Mouse (Mus musculus): ENCODE data around the gene Rasl10a. TPM values are rescaled to one million over a fixed set of nuclear protein-coding genes. Genes with fewer than 3 reads are reported as not detected.

Gene Rasl10a
- total RNA-seq (2017) = 1.6 and 1.9 TPM in 2 replicates

- peak; percentile 21; the same call in 1 of the 2 replicates for ATAC-seq (ENCODE audit: extremely low read depth, insufficient number of reproducible peaks, low FRiP score, poor library complexity, severe bottlenecking)
Observed at GRCm38 (mm10) chr11:5057856-5058641, at the start of gene Rasl10a. Rasl10a (plus strand) TSS chr11:5058128.

- ATAC-seq (ENCODE audit: extremely low read depth, insufficient number of reproducible peaks, low FRiP score, poor library complexity, severe bottlenecking) = no peak
Observed at GRCm38 (mm10) chr11:5008867-5009266, 49.1 kb upstream of the Rasl10a start.

GRCm38 (mm10) chr11:5009354-5010074, 48.4 kb upstream of the Rasl10a start:
- no peak for ATAC-seq (ENCODE audit: extremely low read depth, insufficient number of reproducible peaks, low FRiP score, poor library complexity, severe bottlenecking)

GRCm38 (mm10) chr11:5010205-5010604, 47.7 kb upstream of the Rasl10a start:
- ATAC-seq (ENCODE audit: extremely low read depth, insufficient number of reproducible peaks, low FRiP score, poor library complexity, severe bottlenecking) = no peak

GRCm38 (mm10) chr11:5011480-5011879, 46.4 kb upstream of the Rasl10a start:
- ATAC-seq (ENCODE audit: extremely low read depth, insufficient number of reproducible peaks, low FRiP score, poor library complexity, severe bottlenecking) = no peak

- no peak for ATAC-seq (ENCODE audit: extremely low read depth, insufficient number of reproducible peaks, low FRiP score, poor library complexity, severe bottlenecking)
Observed at GRCm38 (mm10) chr11:5012213-5012715, 45.7 kb upstream of the Rasl10a start.

- ATAC-seq (ENCODE audit: extremely low read depth, insufficient number of reproducible peaks, low FRiP score, poor library complexity, severe bottlenecking) = no peak
Observed at GRCm38 (mm10) chr11:5015720-5016119, 42.2 kb upstream of the Rasl10a start.

GRCm38 (mm10) chr11:5016286-5016685, 41.6 kb upstream of the Rasl10a start:
- ATAC-seq (ENCODE audit: extremely low read depth, insufficient number of reproducible peaks, low FRiP score, poor library complexity, severe bottlenecking) = no peak

- no peak for ATAC-seq (ENCODE audit: extremely low read depth, insufficient number of reproducible peaks, low FRiP score, poor library complexity, severe bottlenecking)
Observed at GRCm38 (mm10) chr11:5017506-5017905, 40.4 kb upstream of the Rasl10a start.

- no peak for ATAC-seq (ENCODE audit: extremely low read depth, insufficient number of reproducible peaks, low FRiP score, poor library complexity, severe bottlenecking)
Observed at GRCm38 (mm10) chr11:5025108-5025507, 32.8 kb upstream of the Rasl10a start.

GRCm38 (mm10) chr11:5028228-5028627, 29.7 kb upstream of the Rasl10a start:
- ATAC-seq (ENCODE audit: extremely low read depth, insufficient number of reproducible peaks, low FRiP score, poor library complexity, severe bottlenecking) = no peak

- ATAC-seq (ENCODE audit: extremely low read depth, insufficient number of reproducible peaks, low FRiP score, poor library complexity, severe bottlenecking) = no peak
Observed at GRCm38 (mm10) chr11:5032706-5033105, 25.2 kb upstream of the Rasl10a start.

GRCm38 (mm10) chr11:5033136-5033535, 24.8 kb upstream of the Rasl10a start:
- no peak for ATAC-seq (ENCODE audit: extremely low read depth, insufficient number of reproducible peaks, low FRiP score, poor library complexity, severe bottlenecking)

GRCm38 (mm10) chr11:5035421-5035820, 22.5 kb upstream of the Rasl10a start:
- no peak for ATAC-seq (ENCODE audit: extremely low read depth, insufficient number of reproducible peaks, low FRiP score, poor library complexity, severe bottlenecking)

- ATAC-seq (ENCODE audit: extremely low read depth, insufficient number of reproducible peaks, low FRiP score, poor library complexity, severe bottlenecking) = no peak
Observed at GRCm38 (mm10) chr11:5037146-5037854, 20.6 kb upstream of the Rasl10a start.

GRCm38 (mm10) chr11:5040585-5040984, 17.3 kb upstream of the Rasl10a start:
- ATAC-seq (ENCODE audit: extremely low read depth, insufficient number of reproducible peaks, low FRiP score, poor library complexity, severe bottlenecking) = no peak

GRCm38 (mm10) chr11:5041144-5041780, 16.7 kb upstream of the Rasl10a start:
- ATAC-seq (ENCODE audit: extremely low read depth, insufficient number of reproducible peaks, low FRiP score, poor library complexity, severe bottlenecking) = no peak

GRCm38 (mm10) chr11:5042645-5043381, 15.1 kb upstream of the Rasl10a start:
- no peak for ATAC-seq (ENCODE audit: extremely low read depth, insufficient number of reproducible peaks, low FRiP score, poor library complexity, severe bottlenecking)
